In genomic region chr9:120674855-120675254, GRCm38 (mm10) we compare ENCODE assay signal across 9 mouse cellular contexts.
DNase-seq lines count a peak whose midpoint lies in the region; ATAC-seq lines count a peak whose summit lies in the region.
"Had no signal": no experiment of that assay in that cellular context is flagged by ENCODE, and none has a peak within 500 bp of the region (broad histone marks: within the 10 kb centered on the region; RNA-seq: fewer than 3 reads in every experiment).

No protein-coding gene starts in this region.

- H3K9ac ChIP-seq in neural tube, embryonic 11.5 days (ENCODE audit: low read length) = 0 out of 2 replicates have a peak overlapping the region, but pooled peaks have one; percentile 11
- H3K9ac ChIP-seq in forebrain, embryonic 15.5 days (replicated peaks) = no peak overlapping the region

- H3K9me3 ChIP-seq in neural tube, embryonic 11.5 days (ENCODE audit: control insufficient read depth, low read length) = no peaks in the 10 kb centered on the region
- no peaks in the 10 kb centered on the region for H3K9me3 ChIP-seq in forebrain, embryonic 15.5 days

- H3K27me3 ChIP-seq in neural tube, embryonic 11.5 days (ENCODE audit: control insufficient read depth, insufficient read depth, low read length) = 0 out of 2 replicates have a peak, but pooled peaks cover 2% of the 10 kb centered on the region
- no peaks in the 10 kb centered on the region for H3K27me3 ChIP-seq in forebrain, embryonic 15.5 days

- peak overlapping the region; percentile 65 for H3K4me2 ChIP-seq in neural tube, embryonic 11.5 days (ENCODE audit: low read depth)
- peak overlapping the region; percentile 54 for H3K4me2 ChIP-seq in forebrain, embryonic 15.5 days (replicated peaks)

- H3K4me3 ChIP-seq in neural tube, embryonic 11.5 days (ENCODE audit: low read depth, low read length) = no peak overlapping the region
- no peak overlapping the region for H3K4me3 ChIP-seq in forebrain, embryonic 15.5 days

- H3K36me3 ChIP-seq in neural tube, embryonic 11.5 days (ENCODE audit: control insufficient read depth, insufficient read depth, low read length) = no peaks in the 10 kb centered on the region
- H3K36me3 ChIP-seq in forebrain, embryonic 15.5 days = no peaks in the 10 kb centered on the region

- DNase-seq in neural tube, embryonic 11.5 days (ENCODE audit: low spot score) = peak; percentile 38
- DNase-seq in neural tube, embryonic 10.5 days (ENCODE audit: extremely low spot score, low spot score) = no peak
- peak; percentile 26 to 50 for DNase-seq in thymus, postnatal 36 days
- DNase-seq in frontal cortex, postnatal 25 days (ENCODE audit: low spot score in 2 of 2) = no peak
- DNase-seq in lung, adult 18-20 months = no peak
- DNase-seq in adrenal gland, adult 8-10 months = no peak
- DNase-seq: layer of hippocampus, adult 9-11 months had no signal

- ATAC-seq in neural tube, embryonic 11.5 days (ENCODE audit: insufficient read depth, low FRiP score, low TSS enrichment) = no peak
- no peak for ATAC-seq in forebrain, embryonic 15.5 days (replicated peaks)
- ATAC-seq in megakaryocyte, adult 5-6 weeks (ENCODE audit: poor library complexity, severe bottlenecking) = peak; percentile 76

- H3K4me1 ChIP-seq in neural tube, embryonic 11.5 days (ENCODE audit: control insufficient read depth, insufficient read depth, low read length) = peaks cover 28% of the 10 kb centered on the region
- peaks cover 36% of the 10 kb centered on the region for H3K4me1 ChIP-seq in forebrain, embryonic 15.5 days

- H3K27ac ChIP-seq in neural tube, embryonic 11.5 days (ENCODE audit: low read depth, low read length) = 0 out of 2 replicates have a peak overlapping the region, but pooled peaks have one; percentile 76
- no peak overlapping the region for H3K27ac ChIP-seq in forebrain, embryonic 15.5 days (replicated peaks)

- WGBS in neural tube, embryonic 11.5 days = under 1% methylated on average over 11 of the region's 11 CpGs
- 8% methylated on average over 11 of the region's 11 CpGs for WGBS in forebrain, embryonic 15.5 days

Comparison
In these comparisons a context has a peak if more than half of its experiments do, and no peak if none do; other contexts are left out.
1. DNase-seq: peak in neural tube, embryonic 11.5 days (single experiment) and thymus, postnatal 36 days (2 of 2); none in neural tube, embryonic 10.5 days (single experiment), frontal cortex, postnatal 25 days (0 of 2), lung, adult 18-20 months (0 of 2) and adrenal gland, adult 8-10 months (single experiment).